Mouse (Mus musculus) adipocyte (in vitro differentiated cells): ENCODE results near the gene Ube2m.

Source experiments
- DNase-seq: peaks from one replicate; pipeline ENCODE4 v3.0.0-alpha.2; 2016; ENCODE audit warnings: low spot score

Gene Ube2m

GRCm38 (mm10) chr7:12998851-12999250, 39.2 kb downstream of the Ube2m start, which contains the start of gene Trim28:
Gene Trim28 (plus strand): TSS chr7:12999114.
- peak; percentile 35 for DNase-seq

DNA sequence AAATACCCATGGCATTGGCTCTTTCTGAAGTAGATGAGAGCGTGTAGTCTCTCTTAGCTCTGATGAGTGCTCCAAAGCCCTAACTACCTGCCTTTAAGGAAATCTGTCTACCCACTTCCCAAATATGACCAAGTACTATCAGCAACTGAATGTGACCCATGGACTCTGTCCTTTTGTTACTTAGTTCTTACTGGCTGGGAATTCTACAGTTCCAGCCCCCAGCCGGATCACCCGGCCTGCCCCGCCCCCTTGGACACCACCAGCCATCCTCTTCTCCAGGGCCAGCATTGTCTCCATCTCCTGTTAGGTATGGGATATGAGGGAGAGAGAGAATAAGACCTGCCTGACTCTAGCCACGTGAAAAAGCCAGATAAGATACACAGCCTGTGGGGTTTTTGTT, 40.0 kb downstream of the Ube2m start, which contains the start of gene Slc27a5:
Slc27a5 (minus strand) TSS at position 140 of the 400 bp plus-strand sequence.
- no peak for DNase-seq

DNA sequence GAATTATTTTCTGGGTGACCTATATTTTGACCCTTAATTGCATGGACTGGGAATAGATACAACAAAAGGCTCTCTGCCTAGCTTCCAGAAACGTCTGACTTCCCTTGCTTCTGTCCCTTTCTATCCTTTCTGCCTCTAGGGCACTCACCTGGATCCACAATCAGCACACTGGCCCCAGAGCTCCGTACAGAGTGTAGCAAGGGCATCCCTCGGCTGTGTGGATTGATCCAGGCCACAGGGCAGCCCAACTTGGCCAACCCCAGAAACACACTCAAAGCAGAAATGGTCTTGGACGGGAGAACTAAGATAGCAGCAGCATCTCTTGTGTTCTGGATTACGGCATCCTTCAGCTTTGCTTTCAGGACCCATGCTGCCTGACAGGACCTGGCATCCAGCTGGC, 40.8 kb downstream of the Ube2m start:
- DNase-seq, result no peak

GRCm38 (mm10) chr7:12995862-12996261, 42.2 kb downstream of the Ube2m start:
- no peak for DNase-seq

- DNase-seq, result no peak
Measured at GRCm38 (mm10) chr7:12993148-12993547, 44.9 kb downstream of the Ube2m start.

GRCm38 (mm10) chr7:12992222-12992621, 45.9 kb downstream of the Ube2m start:
- DNase-seq, result no peak

DNA sequence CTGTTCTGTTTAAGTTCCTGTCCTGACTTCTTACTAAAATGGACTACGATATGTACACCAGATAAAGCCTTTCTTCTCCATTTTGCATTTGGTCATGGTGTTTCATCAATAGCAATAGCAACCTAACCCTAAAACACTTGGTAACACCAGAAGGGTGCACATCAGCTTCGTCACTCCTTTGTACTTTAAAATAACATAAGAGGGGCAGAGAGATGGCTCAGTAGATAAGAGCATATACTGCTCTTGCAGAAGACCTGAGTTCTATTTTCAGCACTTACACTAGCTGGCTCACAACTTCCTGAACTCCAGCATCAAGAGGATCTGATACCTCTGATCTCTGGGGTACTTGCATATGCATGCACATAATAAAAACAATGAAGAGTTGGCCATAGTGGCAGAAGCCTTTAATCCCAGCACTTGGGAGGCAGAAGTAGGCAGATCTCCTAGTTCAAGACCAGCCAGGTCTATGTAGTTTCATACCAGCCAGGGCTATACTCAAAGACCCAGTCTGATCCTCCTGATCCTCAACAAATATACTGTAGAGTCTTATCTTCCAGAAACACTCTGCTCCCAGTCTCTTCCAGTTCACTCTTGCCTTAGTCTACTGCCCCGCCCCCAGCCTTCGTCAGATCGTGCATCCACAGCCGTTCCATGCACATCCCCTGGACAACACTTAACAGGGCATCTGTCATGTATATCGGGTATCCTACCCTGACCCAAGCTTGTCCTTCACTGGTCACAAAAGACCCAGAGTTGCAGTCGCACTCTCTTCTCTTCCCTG, 50.5 kb downstream of the Ube2m start:
- no peak for DNase-seq

- DNase-seq, result no peak
Measured at GRCm38 (mm10) chr7:12986906-12987305, 51.2 kb downstream of the Ube2m start.

DNA sequence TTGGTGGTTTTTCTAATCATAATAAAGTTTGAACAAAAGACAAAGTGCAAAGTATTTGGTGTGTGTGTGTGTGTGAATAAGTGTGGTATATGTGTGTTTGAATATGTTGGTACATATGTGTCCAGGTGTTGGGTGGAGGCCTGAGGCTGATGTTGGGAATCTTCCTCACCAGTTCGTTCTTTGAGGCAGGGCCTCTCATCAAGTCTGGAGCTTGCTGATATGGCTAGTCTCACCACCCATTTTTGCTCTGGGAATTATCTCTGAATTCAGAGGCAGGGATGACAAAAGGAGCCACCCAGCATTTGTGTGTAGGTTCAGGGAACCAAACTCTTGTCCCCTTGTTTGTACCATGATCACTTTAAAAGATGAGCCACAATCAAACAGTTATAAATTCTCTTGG, 52.4 kb downstream of the Ube2m start:
- no peak for DNase-seq
